Mouse (Mus musculus) adrenal gland, adult (tissue): ENCODE measurements around the gene Usp2.

ENCODE experiments used
- DNase-seq, 2 experiments: peaks; one replicate each; pipeline ENCODE4 v3.0.0; 2022 to 2023; ENCODE audit warnings: low spot score in 1 of 2; ENCODE audit not compliant: inconsistent age in 2 of 2

The Usp2 gene

DNA sequence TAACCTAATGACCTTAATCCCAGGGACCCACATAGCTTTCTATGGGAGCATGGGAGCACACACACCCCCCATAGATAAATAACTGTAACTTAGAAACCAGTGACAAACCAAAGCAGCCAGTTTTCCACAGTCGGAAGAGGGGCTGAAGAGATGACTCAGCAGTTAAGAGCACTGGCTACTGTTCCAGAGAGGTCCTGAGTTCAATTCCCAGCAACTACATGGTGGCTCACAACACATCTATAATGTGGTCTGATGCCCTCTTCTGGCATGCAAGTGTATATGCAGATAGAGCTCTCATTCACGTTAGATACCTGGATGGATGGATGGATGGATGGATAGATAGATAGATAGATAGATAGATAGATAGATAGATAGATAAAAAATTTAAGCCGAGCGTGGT, 49.4 kb downstream of the Usp2 start:
- DNase-seq = no peak

DNA sequence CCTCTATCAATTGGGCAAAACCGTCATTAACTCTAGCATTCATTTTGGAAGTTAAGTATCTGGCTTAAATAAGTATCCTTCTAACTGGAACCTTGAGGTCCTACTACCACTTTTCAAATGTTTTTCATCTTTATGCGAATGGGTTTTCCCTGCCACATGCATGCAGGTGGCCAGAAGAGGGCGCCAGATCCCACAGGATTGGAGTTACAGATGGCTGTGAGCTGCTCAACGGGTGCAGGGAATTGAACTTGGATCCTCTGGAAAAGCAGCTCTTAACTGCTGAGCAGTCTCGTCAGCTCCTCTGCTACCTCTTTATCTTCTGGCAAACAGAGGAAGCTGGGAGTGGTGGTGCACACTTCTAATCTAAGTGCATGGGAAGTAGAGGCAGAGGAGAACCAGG, 52.2 kb downstream of the Usp2 start:
- peak; percentile 52 to 81 for DNase-seq

- DNase-seq = peak; percentile 64 to 73
These were observed 53.2 kb downstream of the Usp2 start for GRCm38 (mm10) chr9:44119948-44120465.

GRCm38 (mm10) chr9:44124317-44124716, 57.5 kb downstream of the Usp2 start:
- peak in 1 of 2 experiments; percentile 75 for DNase-seq

GRCm38 (mm10) chr9:44125026-44125425, 58.2 kb downstream of the Usp2 start:
- no peak for DNase-seq

DNA sequence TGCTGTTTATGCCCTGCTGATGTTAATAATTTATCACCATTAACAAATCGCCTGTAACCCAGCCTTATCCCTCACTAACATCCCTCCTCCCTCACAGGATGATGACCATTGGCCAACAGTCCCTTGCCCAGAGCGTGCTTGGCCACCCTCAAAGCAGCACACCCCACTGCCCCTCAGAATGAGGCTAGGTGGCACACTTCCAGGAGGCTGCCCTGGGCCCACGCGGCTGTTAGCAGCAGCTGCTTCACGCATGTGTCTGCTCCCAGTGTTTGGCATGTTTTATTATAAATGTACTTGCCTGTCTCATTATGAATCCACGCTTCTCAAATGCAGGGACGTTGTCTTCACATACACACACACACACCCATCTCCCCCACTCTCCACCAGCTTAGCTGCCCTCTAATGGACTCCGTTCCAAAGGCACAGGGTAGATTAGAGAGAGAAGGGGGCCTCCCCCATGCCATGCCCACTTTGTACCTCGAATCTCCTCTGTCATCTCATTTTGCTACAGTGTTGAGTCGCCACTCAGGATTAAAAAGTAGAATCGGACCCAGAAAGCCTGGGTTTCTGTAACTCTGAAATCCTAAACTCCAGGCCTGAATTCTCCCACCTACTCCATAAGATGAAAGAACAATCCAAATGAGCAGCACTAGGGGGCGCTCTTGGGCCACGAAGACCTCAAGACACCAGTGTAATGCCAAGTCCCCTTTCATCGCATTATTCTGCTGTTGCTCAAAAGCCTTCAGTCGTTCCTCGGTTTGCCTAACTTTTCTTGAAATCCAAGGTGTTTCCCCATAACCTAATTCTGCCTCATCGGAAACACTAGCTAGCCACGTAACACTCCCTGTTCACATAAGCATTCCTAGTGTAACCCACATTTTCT, 59.0 kb downstream of the Usp2 start:
- peak; percentile 82 to 95 for DNase-seq

DNA sequence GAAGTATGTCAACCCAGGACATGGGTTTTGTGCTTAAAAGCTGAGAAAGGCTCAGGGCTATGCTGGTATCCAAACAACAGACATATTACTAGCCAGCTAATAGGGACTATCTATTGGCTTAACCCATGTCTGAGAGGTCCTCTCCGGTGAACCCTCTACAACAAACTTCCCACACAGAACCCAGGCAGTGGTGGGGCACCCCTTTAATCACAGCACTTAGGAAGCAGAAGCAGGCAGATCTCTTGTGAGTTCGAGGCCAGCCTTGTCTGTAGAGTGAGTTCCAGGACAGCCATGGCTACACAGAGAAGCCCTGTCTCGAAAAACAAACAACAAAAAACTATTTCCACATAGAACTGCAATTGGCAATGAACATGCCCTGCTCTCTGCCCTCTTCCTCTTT, 59.9 kb downstream of the Usp2 start:
- DNase-seq = peak in 1 of 2 experiments; percentile 48

- DNase-seq = peak in 1 of 2 experiments; percentile 62
These were observed 60.6 kb downstream of the Usp2 start for GRCm38 (mm10) chr9:44127351-44127801.

GRCm38 (mm10) chr9:44129633-44130032, 62.8 kb downstream of the Usp2 start:
- DNase-seq = no peak

GRCm38 (mm10) chr9:44130034-44130433, 63.2 kb downstream of the Usp2 start:
- peak; percentile 81 to 89 for DNase-seq

DNA sequence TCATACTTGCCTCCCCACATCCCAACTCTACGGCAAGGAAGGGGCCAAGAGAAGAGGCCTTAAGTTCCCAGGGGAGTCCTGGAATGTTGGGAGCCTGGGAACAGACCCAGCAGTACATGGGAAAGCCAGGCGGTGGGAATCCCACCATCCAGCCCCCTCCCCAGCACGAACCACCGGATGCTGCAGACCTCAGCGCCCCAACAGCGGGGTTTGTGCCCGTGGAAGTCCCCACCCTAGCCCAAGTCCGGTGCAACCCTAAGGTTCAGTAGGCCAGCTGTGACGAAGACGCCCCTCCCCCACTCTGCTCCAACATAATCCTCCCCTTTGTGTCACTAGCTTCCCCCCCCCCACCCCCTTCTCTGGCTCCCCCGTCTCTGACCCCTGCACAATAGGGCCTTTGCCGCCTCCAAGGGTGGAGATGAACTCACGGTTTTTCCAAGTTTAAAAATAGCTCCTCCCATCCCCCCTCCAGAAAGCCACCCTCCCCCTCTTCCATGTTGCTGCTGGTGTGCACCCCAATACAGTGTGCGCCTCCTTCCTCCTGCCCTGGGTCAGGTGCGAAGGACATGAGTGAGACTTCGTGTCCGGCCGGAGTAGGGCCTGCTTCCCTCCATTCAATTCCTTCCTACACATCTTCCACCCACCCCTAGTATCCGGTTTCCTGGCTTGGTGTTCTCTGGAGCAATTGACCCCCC, 63.9 kb downstream of the Usp2 start:
- DNase-seq = peak; percentile 51 to 61

- no peak for DNase-seq
These were observed 64.4 kb downstream of the Usp2 start for GRCm38 (mm10) chr9:44131276-44131590.

GRCm38 (mm10) chr9:44132200-44132599, 65.4 kb downstream of the Usp2 start:
- no peak for DNase-seq

GRCm38 (mm10) chr9:44133287-44133686, 66.5 kb downstream of the Usp2 start:
- peak in 1 of 2 experiments; percentile 57 for DNase-seq

- peak; percentile 81 to 92 for DNase-seq
These were observed 67.5 kb downstream of the Usp2 start, which contains the start of gene Mcam for GRCm38 (mm10) chr9:44134101-44134850. Mcam (plus strand) TSS chr9:44134469.

DNA sequence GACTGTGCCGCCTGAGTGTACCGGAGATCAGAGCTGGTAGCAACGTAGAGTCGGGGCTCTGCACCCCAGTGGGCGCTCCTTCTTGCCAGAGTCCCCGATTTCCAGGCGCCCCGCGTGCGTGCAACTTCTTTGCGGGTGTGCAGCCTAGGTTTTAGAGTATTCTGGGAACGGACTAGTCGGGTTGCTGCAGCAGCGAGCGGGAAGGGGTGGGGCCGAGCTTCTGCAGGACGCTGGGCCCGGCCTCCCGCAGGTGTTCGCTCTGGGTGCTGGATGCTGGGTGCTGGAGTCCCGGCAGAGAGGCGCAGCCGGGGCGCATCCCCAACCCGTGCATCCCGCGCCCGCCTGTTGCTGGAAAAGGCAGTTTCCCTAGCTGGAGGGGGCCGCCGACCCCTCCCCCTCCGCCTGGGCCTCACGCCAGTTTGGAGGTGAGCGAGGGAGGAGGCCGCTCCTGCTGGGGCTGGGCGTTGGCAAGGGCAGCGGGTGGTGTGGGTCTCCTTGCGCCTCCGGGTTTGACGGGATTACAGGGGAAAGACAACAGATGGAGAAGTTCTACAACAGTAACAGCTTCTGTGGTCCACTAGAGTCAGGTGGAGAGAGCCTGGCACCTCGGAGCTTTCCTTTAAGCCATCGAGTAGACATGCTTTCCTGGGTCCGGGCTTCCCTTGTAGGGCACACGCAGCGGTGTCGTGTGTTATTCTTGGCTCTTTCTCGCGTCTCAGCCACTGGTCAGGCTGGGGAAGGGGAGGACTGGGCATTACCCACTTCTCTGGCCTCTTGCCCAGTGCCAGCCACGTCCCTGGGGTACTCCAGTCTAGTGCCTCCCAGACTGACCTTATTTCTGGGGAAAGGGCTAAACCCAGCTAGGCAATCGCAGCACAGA, 68.3 kb downstream of the Usp2 start:
- peak; percentile 60 to 82 for DNase-seq

- no peak for DNase-seq
These were observed 69.0 kb downstream of the Usp2 start for GRCm38 (mm10) chr9:44135731-44136411.

DNA sequence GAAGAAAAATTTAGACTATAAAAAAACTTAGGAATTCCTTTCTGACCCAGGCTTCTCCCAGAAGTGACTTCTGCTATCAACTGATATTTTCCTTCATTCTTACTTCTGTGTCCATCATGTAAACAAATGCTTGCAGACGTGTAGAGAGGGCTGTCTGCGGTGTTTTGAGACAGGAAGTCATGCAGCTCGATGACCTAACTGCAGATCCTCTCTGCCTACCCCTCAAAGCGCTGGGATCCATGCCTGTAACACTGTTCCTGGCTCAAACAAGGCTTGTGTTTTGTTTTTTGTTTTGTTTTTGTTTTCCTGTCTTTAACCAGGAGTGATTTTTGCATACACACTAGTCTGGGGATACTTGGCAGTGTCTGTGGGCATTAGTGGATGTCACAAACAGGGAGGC, 71.0 kb downstream of the Usp2 start:
- no peak for DNase-seq

DNA sequence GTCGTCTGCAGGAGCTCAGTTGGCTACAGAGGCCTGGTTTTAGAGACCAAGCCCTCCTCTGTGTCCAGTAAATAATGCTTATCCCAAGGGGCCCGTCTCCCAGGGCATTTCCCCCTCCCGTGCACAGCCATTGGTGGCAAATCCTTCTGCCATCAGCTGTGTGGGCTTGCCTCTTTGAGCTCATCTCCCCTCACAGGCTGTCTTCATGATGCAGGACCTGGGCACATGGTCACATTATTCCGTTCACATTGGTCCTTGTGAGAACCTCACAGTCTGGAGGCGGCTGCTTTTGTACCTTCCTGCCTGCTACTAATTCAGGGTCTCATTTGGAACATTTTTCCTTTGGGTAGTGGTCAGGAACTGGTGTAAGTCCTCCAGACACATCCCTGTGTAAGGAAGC, 75.1 kb downstream of the Usp2 start:
- no peak for DNase-seq

DNA sequence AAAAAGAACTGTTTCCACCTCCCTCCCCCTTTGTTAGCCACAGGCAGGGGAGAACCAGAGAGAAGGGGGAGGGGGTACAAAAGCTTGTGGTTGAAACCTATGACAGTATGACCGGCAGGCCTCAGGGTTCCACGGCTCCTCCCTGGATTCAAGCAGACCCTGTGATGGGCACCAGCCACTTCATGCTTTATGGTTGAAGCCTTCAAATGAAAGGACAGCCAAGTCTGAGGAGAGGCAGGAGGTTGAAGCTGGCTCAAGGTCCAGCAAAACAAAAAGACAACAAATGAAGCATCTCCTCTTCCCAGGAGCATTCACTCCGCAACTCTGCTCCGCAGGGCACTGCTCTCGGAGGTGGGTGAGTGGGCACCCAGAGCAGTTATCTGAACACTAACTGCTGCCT, 76.6 kb downstream of the Usp2 start:
- no peak for DNase-seq
